Mouse (Mus musculus): ENCODE results near the gene Gse1.

Gse1 gene

GRCm38 (mm10) chr8:120535452-120536305 is 307.4 kb downstream of the Gse1 start:
- peak; percentile 80 to 82 for DNase-seq (ENCODE audit: low spot score in 2 of 2)

- peak; percentile 60 to 63 for DNase-seq (ENCODE audit: low spot score in 2 of 2)
These were observed 308.3 kb downstream of the Gse1 start for GRCm38 (mm10) chr8:120536306-120537206.

- peak; percentile 71 to 72 for DNase-seq (ENCODE audit: low spot score in 2 of 2)
These were observed 309.1 kb downstream of the Gse1 start for GRCm38 (mm10) chr8:120537207-120537817.

- DNase-seq (ENCODE audit: low spot score in 2 of 2) = peak; percentile 78 to 80
These were observed 309.7 kb downstream of the Gse1 start for GRCm38 (mm10) chr8:120537818-120538396.

GRCm38 (mm10) chr8:120538397-120539240 is 310.4 kb downstream of the Gse1 start:
- DNase-seq (ENCODE audit: low spot score in 2 of 2) = peak; percentile 71 to 72

- DNase-seq (ENCODE audit: low spot score in 2 of 2) = peak in 1 of 2 experiments; percentile 61
These were observed 311.1 kb downstream of the Gse1 start for GRCm38 (mm10) chr8:120539381-120539774.

GRCm38 (mm10) chr8:120539775-120540625 is 311.7 kb downstream of the Gse1 start:
- peak in 1 of 2 experiments; percentile 36 for DNase-seq (ENCODE audit: low spot score in 2 of 2)

- DNase-seq (ENCODE audit: low spot score in 2 of 2) = no peak
These were observed 314.7 kb downstream of the Gse1 start for GRCm38 (mm10) chr8:120542995-120543394.

- DNase-seq (ENCODE audit: low spot score in 2 of 2) = peak in 1 of 2 experiments; percentile 58
These were observed 315.3 kb downstream of the Gse1 start for GRCm38 (mm10) chr8:120543416-120544055.

- no peak for DNase-seq (ENCODE audit: low spot score in 2 of 2)
These were observed 315.9 kb downstream of the Gse1 start for GRCm38 (mm10) chr8:120544155-120544554.

- no peak for DNase-seq (ENCODE audit: low spot score in 2 of 2)
These were observed 319.3 kb downstream of the Gse1 start for GRCm38 (mm10) chr8:120547562-120547961.

- DNase-seq (ENCODE audit: low spot score in 2 of 2) = peak; percentile 78 to 86
These were observed 320.1 kb downstream of the Gse1 start for GRCm38 (mm10) chr8:120548313-120548761.

GRCm38 (mm10) chr8:120549321-120549921 is 321.2 kb downstream of the Gse1 start:
- peak; percentile 66 to 67 for DNase-seq (ENCODE audit: low spot score in 2 of 2)

- peak in 1 of 2 experiments; percentile 47 for DNase-seq (ENCODE audit: low spot score in 2 of 2)
These were observed 321.7 kb downstream of the Gse1 start for GRCm38 (mm10) chr8:120549922-120550321.

GRCm38 (mm10) chr8:120550430-120550829 is 322.2 kb downstream of the Gse1 start:
- DNase-seq (ENCODE audit: low spot score in 2 of 2) = no peak

- peak; percentile 41 to 65 for DNase-seq (ENCODE audit: low spot score in 2 of 2)
These were observed 322.9 kb downstream of the Gse1 start for GRCm38 (mm10) chr8:120550937-120551676.

- DNase-seq (ENCODE audit: low spot score in 2 of 2) = no peak
These were observed 323.4 kb downstream of the Gse1 start for GRCm38 (mm10) chr8:120551677-120551980.

GRCm38 (mm10) chr8:120552509-120552908 is 324.3 kb downstream of the Gse1 start:
- no peak for DNase-seq (ENCODE audit: low spot score in 2 of 2)

Measured in right cerebral cortex, postnatal 10 days (tissue).